Mouse (Mus musculus): ENCODE results near the gene Il6ra.

The Il6ra gene

DNA sequence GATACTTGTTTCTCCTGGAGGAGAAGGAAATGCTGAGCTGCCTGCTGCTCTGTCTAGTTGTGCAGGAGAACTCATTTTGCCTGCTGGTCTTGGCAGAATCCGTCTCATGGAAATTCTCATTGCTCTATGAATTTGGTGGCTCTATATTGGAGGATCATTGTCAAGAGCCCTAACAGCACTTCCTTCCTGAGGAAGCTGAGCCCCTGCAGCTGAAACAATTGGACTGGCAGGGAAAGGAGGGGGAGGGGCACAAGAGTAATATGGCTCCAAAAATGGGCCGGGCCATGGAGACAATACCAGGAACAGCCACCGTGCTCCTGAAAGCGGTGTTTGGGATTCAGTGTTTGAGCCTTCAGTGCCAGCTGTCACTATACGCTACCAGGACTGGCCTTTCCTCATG, 59.2 kb downstream of the Il6ra start:
- DNase-seq (ENCODE audit: low read depth, low spot score) = no peak

DNA sequence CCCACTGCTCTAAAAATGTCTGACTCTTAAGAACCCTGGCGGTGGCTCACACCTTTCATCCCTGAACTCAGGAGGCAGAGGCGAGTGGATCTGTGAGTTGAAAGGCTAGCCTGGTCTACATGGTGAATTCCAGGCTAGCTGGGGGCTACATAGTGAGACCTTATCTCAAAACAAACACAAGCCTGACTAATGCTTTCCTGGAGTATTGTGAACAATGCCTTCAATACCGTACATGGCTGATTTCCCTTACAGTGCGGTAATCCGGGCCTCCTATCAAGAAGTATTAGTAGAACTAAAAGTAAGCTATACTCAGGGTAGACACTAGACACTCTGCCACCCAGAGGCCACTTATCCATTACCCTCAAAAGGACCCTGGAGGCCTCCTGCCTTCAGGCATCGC, 64.9 kb downstream of the Il6ra start:
- DNase-seq (ENCODE audit: low read depth, low spot score) = no peak

DNA sequence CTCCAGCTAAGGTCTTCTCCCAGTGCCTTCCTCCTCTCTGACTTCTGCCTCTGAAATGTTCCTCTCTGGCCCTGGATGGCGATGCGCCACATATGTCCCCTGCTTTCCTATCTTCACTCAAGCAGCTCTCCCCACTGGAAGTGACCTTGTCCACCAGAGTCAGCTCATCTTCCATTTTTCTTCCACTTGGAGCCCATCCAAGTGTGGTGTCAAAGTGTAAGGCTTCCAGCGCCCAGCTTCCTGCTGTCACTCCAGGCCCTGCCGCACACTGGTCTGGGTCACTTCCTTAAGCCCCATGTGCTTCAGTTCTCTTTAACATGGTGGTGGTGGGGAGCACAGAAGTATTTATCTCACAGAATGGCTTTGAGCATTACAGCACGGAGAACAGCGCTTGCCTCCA, 65.4 kb downstream of the Il6ra start:
- no peak for DNase-seq (ENCODE audit: low read depth, low spot score)

DNA sequence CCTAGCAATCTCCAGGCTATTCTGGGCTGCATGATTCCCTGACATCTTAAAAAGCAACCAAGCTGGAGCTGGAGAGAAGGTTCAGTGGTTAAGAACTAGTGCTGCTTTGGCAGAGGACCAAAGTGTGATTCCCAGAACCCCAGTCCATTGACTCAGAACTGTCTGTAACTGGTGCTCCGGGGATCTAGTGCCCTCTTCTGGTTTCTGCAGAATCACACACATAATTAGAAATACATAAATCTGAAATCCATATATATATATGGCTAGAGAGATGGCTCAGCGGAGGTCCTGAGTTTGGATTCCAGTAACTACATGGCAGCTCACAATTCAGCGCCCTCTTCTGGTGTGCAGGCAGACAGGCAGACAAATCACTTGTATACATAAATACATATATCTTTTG, 65.9 kb downstream of the Il6ra start:
- DNase-seq (ENCODE audit: low read depth, low spot score) = no peak

DNA sequence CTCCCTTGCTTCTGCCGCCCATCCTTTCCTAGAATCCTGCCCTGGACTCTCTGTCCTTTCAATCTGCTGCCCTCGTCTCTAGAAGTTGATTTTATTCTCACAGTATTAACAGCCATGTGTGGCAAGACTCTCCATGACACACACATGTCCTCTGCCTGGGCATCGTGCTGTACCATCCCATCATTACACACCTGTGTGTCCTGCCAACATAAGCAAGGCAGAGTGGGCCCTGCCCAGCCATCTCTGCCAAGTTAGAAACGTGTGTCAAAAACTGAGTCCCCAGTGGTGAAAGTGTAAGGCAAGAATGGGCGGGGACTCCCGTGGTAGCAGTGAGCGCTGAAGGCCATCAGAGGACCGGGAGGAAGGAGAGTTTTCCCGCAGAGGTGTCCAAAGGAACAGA, 67.2 kb downstream of the Il6ra start:
- no peak for DNase-seq (ENCODE audit: low read depth, low spot score)

DNA sequence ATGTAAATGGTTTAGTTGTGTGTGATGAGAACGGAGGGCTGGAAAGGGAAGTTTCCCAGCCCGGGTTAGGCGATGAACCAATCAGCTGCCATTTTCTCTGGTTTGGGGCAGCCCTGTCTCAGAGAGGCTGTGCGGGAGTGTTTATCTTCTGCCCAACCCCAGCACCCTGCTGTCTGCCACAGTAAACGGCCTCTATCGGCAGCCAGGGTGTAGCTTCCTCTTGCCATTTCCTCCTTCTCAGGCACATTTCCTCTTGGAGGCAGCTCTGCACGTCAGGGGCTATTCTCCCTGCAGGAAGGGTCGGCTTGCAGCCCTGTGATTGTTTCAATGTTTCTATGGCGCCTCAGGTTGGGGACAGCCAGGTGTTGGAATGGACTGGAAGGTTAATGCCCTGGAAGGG, 69.8 kb downstream of the Il6ra start:
- DNase-seq (ENCODE audit: low read depth, low spot score) = no peak

DNA sequence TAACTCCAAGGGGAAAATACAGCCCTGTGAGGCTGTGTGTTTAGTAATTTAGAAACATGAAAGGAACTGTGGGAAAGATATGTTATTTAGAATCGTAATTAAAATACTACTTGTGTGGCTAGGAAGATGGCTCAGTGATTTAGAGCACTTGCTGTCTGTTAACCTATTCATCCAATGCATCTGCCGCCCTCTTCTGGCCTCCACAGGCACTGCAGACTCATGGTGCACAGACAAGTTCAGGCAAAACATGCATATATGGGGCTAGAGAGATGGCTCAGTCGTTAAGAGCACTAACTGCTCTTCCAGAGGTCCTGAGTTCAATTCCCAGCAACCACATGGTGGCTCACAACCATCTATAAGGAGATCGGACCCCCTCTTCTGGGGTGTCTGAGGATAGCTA, 70.7 kb downstream of the Il6ra start:
- DNase-seq (ENCODE audit: low read depth, low spot score) = no peak

DNA sequence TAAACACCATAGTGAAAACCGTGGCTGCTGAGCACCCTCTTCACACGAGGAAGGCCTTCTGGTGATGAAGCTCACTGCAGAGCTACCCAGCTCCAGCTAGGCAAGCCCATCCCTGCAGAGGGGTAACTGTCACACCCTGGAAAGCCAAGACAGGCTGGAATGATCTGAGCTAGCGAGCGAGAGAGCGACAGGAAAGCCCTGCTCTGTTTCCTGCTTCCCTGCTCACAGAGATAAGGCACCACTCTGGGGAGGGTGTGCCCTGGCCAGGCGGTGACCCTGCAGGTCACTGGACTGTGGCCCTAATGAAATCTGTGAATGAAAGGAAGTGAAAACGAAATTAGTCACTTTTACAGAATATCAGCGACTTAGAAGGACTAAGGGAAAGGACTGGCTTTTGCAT, 77.6 kb downstream of the Il6ra start:
- DNase-seq (ENCODE audit: low read depth, low spot score) = no peak

DNA sequence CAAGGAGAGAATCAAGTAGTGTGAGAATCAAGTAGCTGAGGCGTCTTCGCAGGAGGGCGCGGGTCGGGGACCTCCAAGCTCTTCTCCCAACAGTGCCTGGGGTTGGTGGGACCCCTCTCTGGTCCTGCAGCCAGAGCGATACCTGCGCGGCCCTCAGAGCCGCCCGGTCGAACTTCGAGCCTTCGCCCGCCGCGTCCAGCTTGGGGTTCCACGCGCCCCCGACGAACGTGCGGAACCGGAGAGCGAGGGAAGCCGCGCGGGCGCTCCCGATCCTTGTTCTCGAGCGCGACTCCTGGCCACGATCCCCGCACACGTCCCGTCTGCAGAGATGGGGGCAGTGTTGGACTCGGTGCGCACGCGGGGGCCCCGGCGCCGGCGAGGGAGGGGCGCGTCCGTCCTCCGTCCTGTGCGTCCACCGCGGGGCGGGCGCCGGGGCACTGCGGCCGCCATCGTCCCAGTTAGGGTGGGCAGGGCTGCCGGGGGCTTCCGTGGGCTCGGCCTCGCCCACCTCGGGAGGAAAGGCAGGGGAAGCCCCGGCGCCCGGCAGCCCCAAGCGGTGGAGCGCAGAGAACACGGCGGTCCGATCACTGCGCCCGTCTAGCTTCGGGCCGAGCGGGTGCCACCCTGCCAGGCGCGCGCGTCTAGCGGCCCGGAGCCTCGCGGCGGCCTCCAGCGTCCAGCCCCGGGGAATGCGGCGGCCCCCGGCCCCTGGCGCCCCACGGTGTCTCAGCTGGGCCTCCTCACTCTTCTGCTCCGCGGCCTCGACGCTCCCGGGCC, 82.0 kb downstream of the Il6ra start, which contains the start of gene She:
Gene She (plus strand): TSS at position 556 of the 777 bp plus-strand sequence.
- no peak for DNase-seq (ENCODE audit: low read depth, low spot score)

DNA sequence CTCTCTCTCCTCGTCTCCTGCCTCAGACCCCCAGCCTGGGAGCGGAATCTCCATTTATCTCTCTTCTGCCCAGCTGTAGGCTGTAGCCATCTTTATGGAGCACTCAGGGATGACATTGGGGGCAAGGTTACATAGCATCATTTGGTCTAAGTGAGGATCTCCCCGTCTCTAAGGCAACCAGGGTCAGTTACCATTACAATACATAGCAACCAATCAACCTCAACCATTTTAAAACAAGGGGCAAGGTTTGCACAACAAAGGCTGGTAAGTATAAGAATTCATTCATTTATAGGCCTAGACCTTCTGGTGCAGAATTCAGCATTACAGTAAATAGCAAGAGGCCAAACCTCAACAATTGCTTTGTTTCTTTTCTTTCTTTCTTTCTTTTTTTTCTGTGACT, 86.7 kb downstream of the Il6ra start:
- DNase-seq (ENCODE audit: low read depth, low spot score) = no peak

DNA sequence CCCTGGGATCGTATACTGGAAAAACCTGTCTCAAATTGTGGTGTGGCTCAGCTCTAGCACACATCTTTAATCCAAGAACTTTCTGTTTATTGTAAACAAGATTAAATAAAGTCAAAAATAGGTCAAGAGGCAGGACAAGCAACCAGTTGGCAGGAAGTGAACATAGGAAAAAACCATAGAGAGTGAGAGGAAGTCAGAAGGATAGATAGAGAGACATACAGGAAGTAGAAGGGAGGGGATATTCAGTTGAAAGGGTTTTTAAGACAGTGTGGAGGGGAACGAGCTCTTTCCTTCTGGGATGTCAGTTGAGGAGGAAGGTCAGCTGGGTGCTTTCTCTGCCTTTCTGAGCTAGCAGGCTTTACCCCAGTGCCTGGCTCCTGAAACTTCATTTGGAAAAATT, 89.4 kb downstream of the Il6ra start:
- DNase-seq (ENCODE audit: low read depth, low spot score) = no peak

DNA sequence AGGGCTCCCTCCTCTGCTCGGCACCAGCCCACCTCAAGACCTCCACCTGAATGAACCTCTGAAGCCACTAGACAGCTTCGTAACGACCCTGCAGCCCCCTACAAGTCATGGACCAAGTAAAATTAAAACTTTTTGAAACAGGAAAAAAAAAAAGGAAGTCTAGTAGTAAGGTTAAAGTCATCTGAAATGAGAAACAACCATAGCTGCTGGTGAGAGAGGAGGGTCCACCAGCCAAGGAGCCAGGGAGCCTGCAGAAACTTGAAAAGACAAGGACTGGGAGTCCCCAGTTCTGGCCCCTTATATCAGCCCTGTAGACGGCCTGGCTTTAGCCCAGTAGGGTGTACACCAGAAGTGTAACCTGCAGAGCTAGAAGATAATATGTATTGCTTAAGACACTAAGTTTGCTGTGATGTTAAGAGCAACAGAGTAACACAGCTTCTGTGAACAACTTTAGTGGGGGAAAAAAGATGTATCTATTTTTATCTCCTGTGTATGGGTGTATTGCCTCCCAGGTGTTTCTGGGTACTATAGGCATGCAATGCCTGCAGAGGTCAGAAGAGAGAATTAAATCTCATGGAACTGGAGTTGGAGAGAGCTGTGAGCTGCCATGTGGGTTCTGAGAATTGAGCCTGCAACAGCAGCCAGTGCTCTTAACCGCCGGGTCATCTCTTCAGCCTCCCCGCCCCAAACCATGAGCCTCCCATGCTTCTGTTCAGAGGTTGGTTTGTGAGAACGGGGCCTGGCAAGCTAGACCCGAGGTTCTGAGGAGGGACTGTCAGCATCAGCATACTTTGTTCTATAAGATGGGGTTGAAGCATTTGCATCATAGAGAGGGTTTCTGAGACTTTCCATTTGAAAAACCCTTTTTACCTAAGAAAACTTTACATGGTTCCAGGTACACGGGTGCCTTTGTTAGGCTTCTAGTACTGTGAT, 91.2 kb downstream of the Il6ra start:
- no peak for DNase-seq (ENCODE audit: low read depth, low spot score)

DNA sequence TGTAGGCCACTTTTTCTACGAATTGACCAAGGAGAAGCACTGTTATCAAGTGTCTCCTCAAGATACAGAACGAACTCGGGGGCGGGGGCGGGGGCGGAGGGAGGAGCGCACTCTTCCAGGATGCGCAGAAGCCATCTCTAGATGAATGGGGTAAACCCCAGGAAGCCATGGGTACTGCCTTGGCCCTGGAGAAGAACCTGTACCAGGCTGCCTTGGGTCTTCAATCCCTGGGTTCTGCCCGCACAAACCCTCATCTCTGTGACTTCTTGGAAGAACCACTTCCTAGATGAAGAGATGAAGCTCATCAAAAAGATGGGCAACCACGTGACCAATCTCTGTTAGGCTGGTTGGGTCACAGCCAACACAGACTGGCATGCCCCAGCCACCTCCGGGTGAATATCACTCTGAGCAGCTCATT, 91.9 kb downstream of the Il6ra start:
- DNase-seq (ENCODE audit: low read depth, low spot score) = no peak

DNA sequence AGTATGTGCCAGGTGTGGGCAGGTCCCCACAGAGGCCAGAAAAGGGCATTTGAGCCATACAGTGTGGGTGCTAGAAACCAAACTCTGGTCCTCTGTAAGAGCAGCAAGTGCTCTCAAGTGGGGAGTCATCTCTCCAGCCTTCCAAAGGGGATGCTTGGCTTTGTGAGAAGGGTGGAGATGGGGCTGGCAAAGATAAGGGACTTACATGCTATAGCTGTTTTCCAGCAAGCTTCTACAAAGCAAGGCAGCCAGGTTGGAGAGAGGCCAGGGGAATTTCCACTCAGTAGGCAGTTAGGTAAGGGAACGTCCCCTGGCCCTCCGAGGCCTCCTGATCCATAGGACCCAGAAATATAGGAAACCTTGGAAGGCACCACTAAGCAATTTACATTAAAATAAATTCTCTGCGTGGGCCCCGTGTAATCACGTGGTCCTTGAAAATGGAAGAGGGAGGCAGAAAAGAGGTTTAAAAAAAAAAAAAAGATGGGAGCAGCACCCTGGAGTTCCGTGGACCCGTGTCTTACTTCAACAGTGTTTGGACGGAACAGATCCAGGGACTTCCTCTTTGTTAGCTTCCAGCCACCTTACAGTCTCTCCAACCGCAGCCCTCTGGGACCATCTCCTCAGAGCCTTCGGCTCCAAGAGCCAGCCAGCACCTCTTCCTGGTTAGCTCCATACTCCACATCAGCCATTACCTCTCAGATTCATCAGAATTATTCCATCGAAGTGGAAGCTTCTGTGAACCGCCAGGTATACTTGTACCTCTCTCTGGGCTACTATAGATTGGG, 92.5 kb downstream of the Il6ra start:
- no peak for DNase-seq (ENCODE audit: low read depth, low spot score)

DNA sequence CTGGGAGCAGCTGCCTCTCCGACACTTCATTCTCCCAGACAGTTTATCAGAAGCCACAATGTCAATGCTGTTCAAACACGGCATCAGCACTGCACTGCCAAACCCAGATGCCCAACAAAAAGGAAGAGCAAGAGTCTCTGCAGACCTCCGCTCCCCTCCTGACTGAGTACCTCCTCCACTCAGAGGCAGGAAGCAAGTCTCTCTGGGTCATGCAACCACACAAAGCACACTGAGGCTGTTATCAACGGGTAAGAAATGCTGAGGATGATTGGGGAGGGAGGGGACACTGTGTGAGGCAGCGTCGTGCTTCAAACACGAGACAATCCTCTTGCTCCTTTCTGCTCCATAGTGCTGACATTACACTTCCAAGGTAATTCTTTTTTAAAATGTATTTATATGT, 93.1 kb downstream of the Il6ra start:
- DNase-seq (ENCODE audit: low read depth, low spot score) = no peak

DNA sequence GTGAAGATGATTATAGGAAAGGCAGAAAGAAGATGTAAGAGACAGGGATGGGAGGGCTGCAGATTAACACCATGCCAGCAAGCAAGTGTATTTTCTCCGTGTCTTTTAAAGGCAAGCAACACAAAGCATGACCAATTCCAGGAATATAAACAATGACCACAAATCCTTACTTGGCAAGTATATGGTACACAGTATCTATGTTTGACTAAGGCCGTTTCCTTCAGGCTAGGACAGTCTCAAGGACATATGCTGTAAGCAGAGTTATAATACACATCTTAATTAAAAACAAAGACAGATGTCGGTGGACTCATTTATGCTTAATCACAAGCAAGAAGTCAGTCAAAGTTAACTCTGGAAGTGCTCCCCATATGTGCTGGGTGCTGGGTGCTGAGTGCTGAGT, 94.4 kb downstream of the Il6ra start:
- no peak for DNase-seq (ENCODE audit: low read depth, low spot score)

DNA sequence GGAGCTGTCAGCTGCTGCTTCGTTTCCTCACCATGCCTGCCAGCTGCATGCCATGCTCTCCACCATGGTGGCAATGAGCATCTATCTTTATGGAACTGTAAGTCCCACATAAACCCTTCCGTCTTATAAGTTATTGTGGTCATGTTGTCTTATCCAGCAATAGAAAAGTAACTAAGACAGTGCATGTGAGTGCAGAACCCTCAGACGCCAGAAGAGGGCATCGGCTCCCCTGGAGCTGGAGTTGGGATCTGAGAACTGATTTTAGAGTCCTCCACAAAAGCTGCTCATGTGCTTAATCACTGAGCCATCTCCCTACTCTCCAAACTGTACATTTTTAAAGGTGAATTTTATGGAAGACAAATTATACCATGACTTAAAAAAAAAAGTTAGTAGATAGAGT, 95.9 kb downstream of the Il6ra start:
- DNase-seq (ENCODE audit: low read depth, low spot score) = no peak

Data from telencephalon, adult 2 months (tissue).